Mouse (Mus musculus) left cerebral cortex, adult 8-10 months (tissue): ENCODE data around the gene Ptprq. TPM values are rescaled to one million over a fixed set of nuclear protein-coding genes. Genes with fewer than 3 reads are reported as not detected.

Source experiments
- DNase-seq, 2 experiments: peaks; one replicate each; pipeline ENCODE4 v3.0.0; 2022; ENCODE audit warnings: low spot score in 2 of 2
- total RNA-seq, 4 experiments: library from RNA; stranded (reverse); gene quantifications; 2 replicates each; pipeline ENCODE4 v1.2.4; 2022

Ptprq gene
- total RNA-seq, 4 experiments from 2014 or later: 0.11 to 0.25 (median 0.23) TPM; not detected in 1

- peak in 1 of 2 experiments; percentile 16 for DNase-seq
Measured at GRCm38 (mm10) chr10:107649687-107650086, 70.2 kb downstream of the Ptprq start.

- no peak for DNase-seq
Measured at GRCm38 (mm10) chr10:107628104-107628503, 91.7 kb downstream of the Ptprq start.

GRCm38 (mm10) chr10:107626648-107627047 lies 93.2 kb downstream of the Ptprq start:
- DNase-seq: no peak

- DNase-seq: no peak
Measured at GRCm38 (mm10) chr10:107624211-107624610, 95.6 kb downstream of the Ptprq start.

GRCm38 (mm10) chr10:107615460-107615859 lies 104.4 kb downstream of the Ptprq start:
- no peak for DNase-seq

GRCm38 (mm10) chr10:107601371-107601770 lies 118.5 kb downstream of the Ptprq start:
- DNase-seq: no peak

GRCm38 (mm10) chr10:107583360-107583759 lies 136.5 kb downstream of the Ptprq start:
- DNase-seq: no peak

GRCm38 (mm10) chr10:107569044-107569443 lies 150.8 kb downstream of the Ptprq start:
- DNase-seq: no peak

- DNase-seq: no peak
Measured at GRCm38 (mm10) chr10:107568261-107568660, 151.6 kb downstream of the Ptprq start.

GRCm38 (mm10) chr10:107562875-107563274 lies 157.0 kb downstream of the Ptprq start:
- no peak for DNase-seq

GRCm38 (mm10) chr10:107560881-107561280 lies 159.0 kb downstream of the Ptprq start:
- no peak for DNase-seq

GRCm38 (mm10) chr10:107543026-107543425 lies 176.8 kb downstream of the Ptprq start:
- DNase-seq: no peak

- no peak for DNase-seq
Measured at GRCm38 (mm10) chr10:107528758-107529157, 191.1 kb downstream of the Ptprq start.

- DNase-seq: no peak
Measured at GRCm38 (mm10) chr10:107519216-107519615, 200.6 kb downstream of the Ptprq start.

- no peak for DNase-seq
Measured at GRCm38 (mm10) chr10:107516641-107517040, 203.2 kb downstream of the Ptprq start.

- DNase-seq: no peak
Measured at GRCm38 (mm10) chr10:107514735-107515134, 205.1 kb downstream of the Ptprq start.

- DNase-seq: no peak
Measured at GRCm38 (mm10) chr10:107506397-107506796, 213.5 kb downstream of the Ptprq start.

- no peak for DNase-seq
Measured at GRCm38 (mm10) chr10:107503430-107503829, 216.4 kb downstream of the Ptprq start.

- no peak for DNase-seq
Measured at GRCm38 (mm10) chr10:107502193-107502592, 217.7 kb downstream of the Ptprq start.

GRCm38 (mm10) chr10:107499656-107500055 lies 220.2 kb downstream of the Ptprq start:
- DNase-seq: peak in 1 of 2 experiments; percentile 31

GRCm38 (mm10) chr10:107496402-107496801 lies 223.4 kb downstream of the Ptprq start:
- DNase-seq: no peak

- DNase-seq: no peak
Measured at GRCm38 (mm10) chr10:107494568-107494967, 225.3 kb downstream of the Ptprq start, which contains the start of gene Myf6. TSS of gene Myf6 (minus strand) at chr10:107494737.

GRCm38 (mm10) chr10:107493580-107494474 lies 226.0 kb downstream of the Ptprq start:
- no peak for DNase-seq
